Mouse (Mus musculus) pancreas, adult 10 weeks (tissue): ENCODE results near the gene 1600002K03Rik. TPM values are rescaled to one million over a fixed set of nuclear protein-coding genes. Genes with fewer than 3 reads are reported as not detected.

Experiments
- polyA plus RNA-seq: library from polyadenylated mRNA; stranded (reverse); fragments of 350-450 nt; fragmentation: Illumina TruSeq; extraction: RNeasy Lipid Tissue Mini Kit (QIAGEN cat#74804); gene quantifications from one replicate; pipeline ENCODE4 v1.2.3, GENCODE M21; 2015; ENCODE audit warnings: low read depth, low replicate concordance; ENCODE audit not compliant: insufficient read depth

The 1600002K03Rik gene
- 7.2 TPM for polyA plus RNA-seq

GRCm38 (mm10) chr10:80172527-80173292 is at the start of gene 1600002K03Rik:
1600002K03Rik (plus strand) TSS chr10:80172944.

GRCm38 (mm10) chr10:80138553-80139438 is 33.9 kb upstream of the 1600002K03Rik start, which contains the start of gene Atp5d:
Atp5d (plus strand) TSS chr10:80138632.

GRCm38 (mm10) chr10:80140666-80141035 is 32.1 kb upstream of the 1600002K03Rik start, which contains the start of gene Cbarp:
Cbarp (minus strand) TSS chr10:80140835.

GRCm38 (mm10) chr10:80147719-80148601 is 24.8 kb upstream of the 1600002K03Rik start, which contains the start of gene Midn:
Midn (plus strand) TSS chr10:80148272.

GRCm38 (mm10) chr10:80165392-80166128 is 7.2 kb upstream of the 1600002K03Rik start, which contains the start of gene Cirbp:
Cirbp (plus strand) TSS chr10:80165985.

GRCm38 (mm10) chr10:80179068-80180051 is 6.6 kb downstream of the 1600002K03Rik start, which contains the start of gene Efna2:
Efna2 (plus strand) TSS chr10:80179482.

Other genes starting within 250 kb of the 1600002K03Rik start
- gene Arid3a, start 245.9 kb upstream of the 1600002K03Rik start, polyA plus RNA-seq, result 1.0 TPM
- 6.9 TPM for gene Wdr18, start 212.8 kb upstream of the 1600002K03Rik start, polyA plus RNA-seq
- not detected for gene Grin3b, start 202.2 kb upstream of the 1600002K03Rik start, polyA plus RNA-seq
- 36.8 TPM for gene Tmem259, start 188.6 kb upstream of the 1600002K03Rik start, polyA plus RNA-seq
- 13.6 TPM for gene Cnn2, start 184.4 kb upstream of the 1600002K03Rik start, polyA plus RNA-seq
- gene Abca7, start 176.4 kb upstream of the 1600002K03Rik start, polyA plus RNA-seq, result 6.0 TPM
- gene Arhgap45, start 156.3 kb upstream of the 1600002K03Rik start, polyA plus RNA-seq, result 4.5 TPM
- gene Polr2e, start 133.1 kb upstream of the 1600002K03Rik start, polyA plus RNA-seq, result 33.6 TPM
- 266 TPM for gene Gpx4, start 125.8 kb upstream of the 1600002K03Rik start, polyA plus RNA-seq
- 6.5 TPM for gene Sbno2, start 67.4 kb upstream of the 1600002K03Rik start, polyA plus RNA-seq
- 77.4 TPM for gene Stk11, start 57.1 kb upstream of the 1600002K03Rik start, polyA plus RNA-seq
- 84.2 TPM for gene Atp5d, start 34.3 kb upstream of the 1600002K03Rik start, polyA plus RNA-seq
- gene Cbarp, start 32.1 kb upstream of the 1600002K03Rik start, polyA plus RNA-seq, result 5.9 TPM
- gene Midn, start 24.7 kb upstream of the 1600002K03Rik start, polyA plus RNA-seq, result 10.8 TPM
- 33.4 TPM for gene Cirbp, start 7.0 kb upstream of the 1600002K03Rik start, polyA plus RNA-seq
- gene Efna2, start 6.5 kb downstream of the 1600002K03Rik start, polyA plus RNA-seq, result 0.50 TPM
- gene Mum1, start 53.5 kb downstream of the 1600002K03Rik start, polyA plus RNA-seq, result 16.2 TPM
- gene Ndufs7, start 76.2 kb downstream of the 1600002K03Rik start, polyA plus RNA-seq, result 67.2 TPM
- 101 TPM for gene Gamt, start 88.1 kb downstream of the 1600002K03Rik start, polyA plus RNA-seq
- gene Dazap1, start 88.5 kb downstream of the 1600002K03Rik start, polyA plus RNA-seq, result 25.5 TPM
- 1,054 TPM for gene Rps15, start 119.5 kb downstream of the 1600002K03Rik start, polyA plus RNA-seq
- gene Apc2, start 123.0 kb downstream of the 1600002K03Rik start, polyA plus RNA-seq, result 0.26 TPM
- gene 2310011J03Rik, start 147.6 kb downstream of the 1600002K03Rik start, polyA plus RNA-seq, result 7.9 TPM
- gene Pcsk4, start 156.6 kb downstream of the 1600002K03Rik start, polyA plus RNA-seq, result 7.0 TPM
- 6.4 TPM for gene Reep6, start 157.0 kb downstream of the 1600002K03Rik start, polyA plus RNA-seq
- 5.9 TPM for gene Adamtsl5, start 175.5 kb downstream of the 1600002K03Rik start, polyA plus RNA-seq
- 0.61 TPM for gene Plk5, start 183.5 kb downstream of the 1600002K03Rik start, polyA plus RNA-seq
- 1.3 TPM for gene Mex3d, start 214.7 kb downstream of the 1600002K03Rik start, polyA plus RNA-seq
- gene Mbd3, start 226.6 kb downstream of the 1600002K03Rik start, polyA plus RNA-seq, result 25.4 TPM
- 156 TPM for gene Uqcr11, start 233.9 kb downstream of the 1600002K03Rik start, polyA plus RNA-seq